Mouse (Mus musculus): ENCODE results near the gene Kdm4b.

Gene Kdm4b

GRCm38 (mm10) chr17:56343466-56343865 lies 17.6 kb downstream of the Kdm4b start:
- DNase-seq (ENCODE audit: low read depth in 1 of 2, low spot score in 2 of 2) = no peak

DNA sequence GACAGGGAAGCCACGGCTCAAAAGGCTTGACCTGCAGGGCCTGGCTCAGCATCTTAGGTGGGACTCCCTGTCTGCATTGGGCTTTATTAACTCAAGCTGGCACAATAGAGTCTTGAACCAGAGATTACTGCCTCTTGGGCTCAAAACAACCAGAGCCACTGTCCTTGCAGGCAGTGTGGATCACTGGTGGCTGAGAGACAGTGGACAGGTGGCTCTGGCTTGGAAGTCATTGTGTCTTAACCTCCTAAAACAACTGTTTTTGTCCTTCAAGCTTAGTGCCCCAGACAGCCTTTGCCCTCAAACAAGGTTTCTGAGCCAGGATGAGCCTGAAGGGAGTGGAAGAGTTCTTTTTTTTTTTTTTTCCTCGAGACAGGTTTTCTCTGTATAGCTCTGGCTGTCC lies 19.5 kb downstream of the Kdm4b start:
- no peak for DNase-seq (ENCODE audit: low read depth in 1 of 2, low spot score in 2 of 2)

DNA sequence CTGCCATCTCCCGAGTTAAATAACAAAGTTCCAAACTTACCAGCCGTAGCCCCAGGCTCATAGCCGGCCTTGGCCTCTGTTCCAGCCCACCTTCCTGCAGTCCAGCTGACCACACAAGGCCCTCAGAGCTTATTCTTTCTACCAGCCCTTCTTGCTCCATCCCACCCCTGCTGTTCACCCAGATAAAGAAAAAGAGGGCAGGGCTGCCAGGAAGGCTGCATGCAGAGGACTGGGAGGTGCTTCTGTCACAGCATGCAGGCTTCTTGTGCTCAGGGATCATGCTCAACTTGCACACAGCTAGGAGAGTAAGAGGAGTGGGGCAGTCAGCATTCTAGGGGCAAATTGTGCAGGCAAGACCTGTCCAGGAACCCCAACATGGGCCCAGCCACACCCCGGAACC lies 22.3 kb downstream of the Kdm4b start:
- DNase-seq (ENCODE audit: low read depth in 1 of 2, low spot score in 2 of 2) = no peak

GRCm38 (mm10) chr17:56348586-56348985 lies 22.7 kb downstream of the Kdm4b start:
- DNase-seq (ENCODE audit: low read depth in 1 of 2, low spot score in 2 of 2) = no peak

DNA sequence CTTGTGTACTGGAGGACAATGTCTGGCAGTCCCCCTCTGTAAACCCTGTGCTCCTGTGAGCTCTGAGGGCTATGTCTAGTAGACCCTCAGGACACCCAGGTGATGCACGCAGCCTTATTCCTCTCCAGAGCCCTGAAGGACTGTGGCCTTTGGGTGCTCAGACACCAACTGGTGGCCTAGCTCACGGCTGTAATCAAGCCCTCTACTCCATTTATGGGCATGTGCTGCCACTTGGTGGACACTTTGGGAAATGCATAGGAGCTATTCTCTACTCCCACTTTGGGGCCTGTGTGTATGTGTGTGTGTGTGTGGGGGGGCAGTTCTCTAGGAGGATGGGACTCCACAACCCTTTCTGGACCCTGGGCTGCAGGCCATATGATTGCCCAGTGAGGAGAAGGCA lies 24.8 kb downstream of the Kdm4b start:
- peak; percentile 32 to 71 for DNase-seq (ENCODE audit: low read depth in 1 of 2, low spot score in 2 of 2)

GRCm38 (mm10) chr17:56356921-56357885 lies 31.3 kb downstream of the Kdm4b start:
- peak in 1 of 2 experiments; percentile 34 for DNase-seq (ENCODE audit: low read depth in 1 of 2, low spot score in 2 of 2)

GRCm38 (mm10) chr17:56359183-56359725 lies 33.4 kb downstream of the Kdm4b start:
- DNase-seq (ENCODE audit: low read depth in 1 of 2, low spot score in 2 of 2) = no peak

- no peak for DNase-seq (ENCODE audit: low read depth in 1 of 2, low spot score in 2 of 2)
Observed at GRCm38 (mm10) chr17:56359864-56360263, 34.0 kb downstream of the Kdm4b start.

- DNase-seq (ENCODE audit: low read depth in 1 of 2, low spot score in 2 of 2) = no peak
Observed at GRCm38 (mm10) chr17:56360451-56360850, 34.6 kb downstream of the Kdm4b start.

- DNase-seq (ENCODE audit: low read depth in 1 of 2, low spot score in 2 of 2) = no peak
Observed at GRCm38 (mm10) chr17:56361542-56361941, 35.7 kb downstream of the Kdm4b start.

GRCm38 (mm10) chr17:56365791-56366673 lies 40.2 kb downstream of the Kdm4b start:
- DNase-seq (ENCODE audit: low read depth in 1 of 2, low spot score in 2 of 2) = no peak

DNA sequence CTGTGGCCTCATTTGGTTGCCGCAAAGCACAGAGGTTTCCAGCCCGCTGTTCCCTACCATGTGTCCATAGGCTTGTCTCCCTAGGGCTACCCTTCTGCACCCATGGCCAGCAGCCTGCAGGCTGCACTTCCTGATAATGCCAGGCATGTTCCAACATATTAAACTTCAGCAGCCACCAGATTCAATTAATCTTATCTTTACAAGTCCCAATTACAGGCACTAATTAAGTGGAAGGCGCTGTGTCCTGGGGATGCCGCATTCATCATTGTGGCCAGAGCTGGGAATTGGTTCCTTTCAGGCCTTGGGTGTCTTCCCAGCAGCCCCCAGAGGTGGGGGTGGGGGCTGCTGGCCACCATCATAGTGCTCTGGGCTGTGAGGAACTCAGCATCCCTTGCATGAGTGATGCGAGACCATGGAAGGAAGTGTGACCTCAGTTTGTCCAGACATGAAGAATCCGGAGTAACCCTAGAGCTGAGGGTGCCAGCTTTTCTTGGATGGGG lies 42.5 kb downstream of the Kdm4b start:
- DNase-seq (ENCODE audit: low read depth in 1 of 2, low spot score in 2 of 2) = no peak

- DNase-seq (ENCODE audit: low read depth in 1 of 2, low spot score in 2 of 2) = no peak
Observed at GRCm38 (mm10) chr17:56370090-56370489, 44.2 kb downstream of the Kdm4b start.

DNA sequence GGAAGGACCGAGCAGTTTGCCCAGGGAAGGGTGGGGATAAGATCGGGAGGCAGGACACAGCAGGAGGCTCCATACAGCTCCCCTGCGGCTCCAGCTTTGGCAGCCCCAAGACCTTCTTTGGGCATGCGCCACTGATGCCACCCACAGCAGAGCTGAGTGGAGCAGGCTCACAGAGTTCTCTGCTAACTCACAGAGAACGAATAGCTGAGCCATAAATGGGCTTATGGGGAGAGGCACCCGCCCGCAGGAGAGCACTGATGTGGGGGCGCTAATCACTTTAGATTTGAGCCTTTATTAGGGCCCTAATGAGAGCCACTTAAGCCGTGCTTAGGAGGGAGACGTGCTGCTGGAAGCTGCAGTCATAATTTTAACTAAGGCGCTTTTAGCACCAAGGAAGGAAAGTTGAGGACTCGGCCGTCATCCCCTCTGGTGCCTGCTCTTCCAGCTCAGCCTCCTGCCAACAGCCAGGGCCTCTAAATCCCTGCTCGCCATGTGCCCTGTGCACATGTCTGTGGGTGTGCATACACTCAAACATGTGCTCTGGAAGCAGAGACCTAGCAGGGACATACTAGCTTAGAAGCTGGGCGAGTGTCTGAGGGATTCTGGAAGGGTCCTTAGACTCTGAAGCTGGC lies 45.3 kb downstream of the Kdm4b start:
- DNase-seq (ENCODE audit: low read depth in 1 of 2, low spot score in 2 of 2) = no peak

- no peak for DNase-seq (ENCODE audit: low read depth in 1 of 2, low spot score in 2 of 2)
Observed at GRCm38 (mm10) chr17:56372109-56372508, 46.2 kb downstream of the Kdm4b start.

DNA sequence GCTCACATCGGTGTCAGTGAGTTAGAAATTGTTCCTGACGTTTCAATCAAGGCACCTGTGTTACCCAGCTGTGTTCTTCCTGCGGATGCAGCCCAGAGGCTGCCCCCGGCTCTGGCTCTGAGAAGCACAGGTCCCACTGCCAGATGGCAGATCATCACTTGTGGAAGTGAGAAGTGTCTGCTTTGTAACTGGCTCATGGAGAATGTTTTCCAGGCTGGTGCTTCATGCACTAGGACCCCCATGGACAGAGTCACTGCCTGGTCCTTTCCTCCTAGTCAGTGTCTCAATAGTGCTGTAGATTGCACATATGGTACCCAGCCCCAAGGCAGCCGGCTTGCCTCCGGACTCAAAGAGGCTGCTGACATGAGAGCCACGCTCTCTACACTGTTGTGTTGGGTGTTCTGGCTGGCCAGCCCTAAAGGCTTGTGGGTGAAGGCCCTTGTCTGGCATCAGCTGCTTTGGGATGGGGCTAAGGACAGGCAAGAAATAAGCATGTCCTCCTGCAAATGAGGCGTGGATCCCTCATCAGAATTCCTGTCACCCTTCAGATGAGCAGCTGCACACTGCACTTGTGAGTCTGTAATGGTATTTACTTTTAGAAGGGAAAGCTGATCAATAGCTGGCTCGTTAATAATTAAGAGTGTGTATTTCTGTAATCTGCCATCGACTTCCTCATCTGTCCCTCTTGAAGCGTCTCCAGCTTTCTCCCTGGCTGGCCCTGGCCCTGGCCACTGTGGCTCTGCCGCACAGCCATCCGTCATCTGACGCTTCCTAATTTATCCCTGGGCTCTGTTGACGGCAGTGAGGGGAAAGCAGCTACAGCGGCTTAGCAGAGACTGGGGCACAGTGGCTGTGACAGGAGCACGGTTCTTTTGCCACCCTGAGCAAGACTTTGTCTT lies 47.5 kb downstream of the Kdm4b start:
- no peak for DNase-seq (ENCODE audit: low read depth in 1 of 2, low spot score in 2 of 2)

DNA sequence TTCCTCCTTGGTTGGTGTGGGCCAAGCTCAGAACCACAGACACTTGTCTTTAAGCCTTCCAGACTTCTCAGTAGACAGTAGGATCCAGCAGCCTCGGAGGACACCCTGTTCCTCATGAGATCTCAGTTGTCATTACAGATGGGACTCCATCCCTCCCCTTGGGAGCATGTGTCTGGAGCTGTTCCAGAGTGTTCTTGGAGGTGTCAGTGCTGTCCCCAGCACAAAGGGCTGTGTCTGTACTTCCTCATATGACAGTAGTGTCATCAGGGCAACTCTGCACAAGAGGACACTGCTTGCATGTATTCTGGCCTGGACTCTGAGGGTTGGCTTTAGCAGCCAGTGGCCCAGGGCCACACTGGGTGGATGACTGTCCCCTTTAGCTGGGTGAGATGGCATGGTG lies 49.0 kb downstream of the Kdm4b start:
- no peak for DNase-seq (ENCODE audit: low read depth in 1 of 2, low spot score in 2 of 2)

DNA sequence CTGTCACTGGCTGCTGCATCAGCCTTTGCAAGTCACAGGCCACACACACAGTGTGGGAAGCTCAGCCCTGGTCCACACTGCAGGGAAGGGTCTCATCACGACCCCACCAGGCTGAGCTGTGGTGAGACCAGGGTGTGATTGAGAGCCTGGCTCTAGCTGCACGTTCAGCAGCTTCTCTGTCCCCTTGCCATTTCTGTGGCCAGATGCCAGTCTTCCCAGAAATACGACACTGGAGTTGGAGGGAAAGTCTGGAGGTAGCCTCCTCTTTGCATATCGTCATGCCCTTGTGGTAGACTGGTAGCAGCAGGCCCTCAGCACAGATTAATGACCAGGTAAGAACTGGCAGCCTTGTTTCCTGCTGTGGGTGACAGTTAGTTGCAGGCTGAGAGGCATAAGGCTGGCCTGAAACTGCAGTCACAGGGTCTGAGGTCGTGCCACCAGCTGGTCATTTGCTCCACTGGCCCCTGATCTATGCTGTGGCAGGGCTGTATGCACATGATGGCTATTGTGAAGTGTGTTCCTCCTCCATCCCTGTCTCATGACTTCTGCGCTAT lies 53.5 kb downstream of the Kdm4b start:
- DNase-seq (ENCODE audit: low read depth in 1 of 2, low spot score in 2 of 2) = no peak

- no peak for DNase-seq (ENCODE audit: low read depth in 1 of 2, low spot score in 2 of 2)
Observed at GRCm38 (mm10) chr17:56380286-56380685, 54.4 kb downstream of the Kdm4b start.

DNA sequence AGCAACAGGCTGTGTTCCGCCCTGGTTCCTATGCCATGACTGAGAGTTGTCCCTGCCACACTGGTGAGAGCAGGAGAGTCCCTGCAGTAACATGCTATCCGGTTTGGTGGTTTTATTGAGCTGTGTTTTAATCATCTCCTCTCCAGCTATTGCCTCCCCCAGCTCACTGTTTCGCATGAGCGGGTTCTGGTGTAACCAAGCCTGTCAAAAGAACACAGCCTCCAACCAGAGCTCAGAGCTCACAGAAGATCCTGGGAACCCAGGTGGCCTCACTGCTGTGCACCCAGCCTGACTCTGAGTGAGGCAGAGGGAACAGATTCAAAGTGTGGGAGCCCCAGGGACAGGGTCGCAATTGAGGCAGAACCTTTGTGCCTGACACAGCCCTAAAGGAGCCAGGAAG lies 55.3 kb downstream of the Kdm4b start:
- DNase-seq (ENCODE audit: low read depth in 1 of 2, low spot score in 2 of 2) = no peak

All from monocyte, adult 2 months (primary cell).